Mouse (Mus musculus): ENCODE measurements around the gene P2ry2. TPM values are rescaled to one million over a fixed set of nuclear protein-coding genes. Genes with fewer than 3 reads are reported as not detected.

Gene P2ry2
- polyA plus RNA-seq, 1 experiment from 2014 or later: 2.2 TPM

DNA sequence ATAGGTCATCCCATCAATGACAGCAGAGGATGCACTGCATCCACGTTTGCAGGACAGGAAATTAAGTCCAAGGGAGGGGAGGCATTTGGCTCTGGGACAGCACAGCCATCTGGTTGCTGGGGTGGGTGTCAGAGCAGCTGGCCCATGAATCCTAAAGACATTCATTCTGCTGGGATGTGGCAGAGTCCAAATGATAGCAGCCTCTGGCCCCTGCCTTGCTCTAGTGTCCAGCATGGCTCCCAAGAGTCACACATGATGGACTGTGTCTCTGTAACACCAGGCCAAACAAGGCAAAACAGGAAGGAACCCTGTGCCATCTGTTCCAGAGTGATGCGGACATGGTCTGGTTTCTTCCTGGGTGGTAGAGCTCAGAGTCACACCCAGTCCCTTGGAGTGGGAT is 60.8 kb downstream of the P2ry2 start:
- H3K9me3 ChIP-seq (ENCODE audit: control insufficient read depth, low read length): no peaks in the 10 kb centered on the region
- H3K4me1 ChIP-seq (replicated peaks; ENCODE audit: control insufficient read depth, insufficient read depth, low read length): peaks cover 38% of the 10 kb centered on the region
- no peak overlapping the region for H3K4me3 ChIP-seq (ENCODE audit: low read depth, low read length)
- DNase-seq (ENCODE audit: low spot score): no peak
- H3K9ac ChIP-seq (ENCODE audit: low read depth, low read length): no peak overlapping the region
- no peaks in the 10 kb centered on the region for H3K36me3 ChIP-seq (ENCODE audit: control insufficient read depth, insufficient read depth, low read length)
- H3K4me2 ChIP-seq: no peak overlapping the region
- no peak overlapping the region for H3K27ac ChIP-seq (ENCODE audit: low read depth, low read length)
- no peaks in the 10 kb centered on the region for H3K27me3 ChIP-seq (replicated peaks; ENCODE audit: control insufficient read depth, insufficient read depth, low read length)
- WGBS: 58% methylated on average over 2 of the region's 2 CpGs
- no peak for ATAC-seq (replicated peaks; ENCODE audit: low FRiP score)

DNA sequence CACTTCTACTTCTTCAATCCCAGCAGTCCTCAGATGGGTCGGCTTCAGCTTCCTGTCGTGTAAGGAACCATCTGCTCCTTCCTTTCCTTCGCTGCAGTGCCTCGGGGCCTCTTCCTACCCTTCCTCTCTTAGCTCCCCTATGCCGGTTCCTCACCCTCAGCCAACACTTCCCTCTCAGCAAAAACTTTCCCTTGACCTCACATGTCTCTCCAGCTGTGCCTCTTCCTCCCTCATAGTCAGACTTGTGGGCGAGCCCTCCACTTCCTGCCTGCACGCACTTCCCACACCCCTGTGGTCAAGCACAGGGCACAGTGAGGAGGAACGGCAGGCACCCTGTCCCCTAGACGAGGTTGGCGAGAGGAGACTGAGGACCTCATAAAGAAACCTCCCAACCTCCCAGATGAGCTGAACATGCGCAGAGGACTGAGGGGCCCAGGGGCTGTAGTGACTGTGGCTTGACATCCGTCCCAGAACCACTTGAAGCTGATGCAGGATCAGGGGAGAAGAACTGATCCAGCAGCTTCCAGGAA is 62.1 kb downstream of the P2ry2 start:
- peak overlapping the region; percentile 39; the same call in 1 of the 2 replicates for H3K4me2 ChIP-seq
- peaks cover 33% of the 10 kb centered on the region for H3K4me1 ChIP-seq (replicated peaks; ENCODE audit: control insufficient read depth, insufficient read depth, low read length)
- peak overlapping the region; percentile 70; the same call in 1 of the 2 replicates for H3K27ac ChIP-seq (ENCODE audit: low read depth, low read length)
- ATAC-seq (replicated peaks; ENCODE audit: low FRiP score): peak; percentile 60
- WGBS: 31% methylated on average over 12 of the region's 12 CpGs
- no peak for DNase-seq (ENCODE audit: low spot score)
- H3K4me3 ChIP-seq (ENCODE audit: low read depth, low read length): no peak overlapping the region
- no peak overlapping the region for H3K9ac ChIP-seq (ENCODE audit: low read depth, low read length)
- H3K9me3 ChIP-seq (ENCODE audit: control insufficient read depth, low read length): no peaks in the 10 kb centered on the region
- no peaks in the 10 kb centered on the region for H3K36me3 ChIP-seq (ENCODE audit: control insufficient read depth, insufficient read depth, low read length)
- H3K27me3 ChIP-seq (replicated peaks; ENCODE audit: control insufficient read depth, insufficient read depth, low read length): no peaks in the 10 kb centered on the region

DNA sequence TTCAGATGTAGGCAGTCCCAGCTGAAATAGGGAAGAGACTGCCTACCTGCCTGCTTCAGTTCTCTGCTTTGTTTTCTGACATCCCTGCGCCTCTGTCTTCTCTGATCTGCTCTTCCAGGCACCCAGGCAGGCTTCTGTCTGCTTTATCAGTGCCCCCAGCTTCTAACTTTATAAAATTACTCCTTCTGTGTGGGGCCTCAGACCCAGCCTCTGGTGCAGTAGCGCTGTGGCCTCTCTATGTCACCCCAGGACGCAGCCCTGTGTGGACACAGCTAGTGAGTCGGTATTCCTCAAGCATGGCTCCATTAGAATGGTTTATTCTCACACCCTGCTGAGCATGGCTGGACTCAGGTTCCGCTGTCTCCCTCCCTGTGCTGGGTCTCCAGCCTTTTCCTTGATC is 62.6 kb downstream of the P2ry2 start:
- WGBS: 32% methylated on average over 5 of the region's 5 CpGs
- Histone ChIP-seq H3K9ac (ENCODE audit: low read depth, low read length) (peak overlapping the region; percentile 42), H3K9me3 (ENCODE audit: control insufficient read depth, low read length) (no peaks in the 10 kb centered on the region), H3K4me1 (replicated peaks; ENCODE audit: control insufficient read depth, insufficient read depth, low read length) (peaks cover 33% of the 10 kb centered on the region), H3K27ac (ENCODE audit: low read depth, low read length) (peak overlapping the region; percentile 70; the same call in 1 of the 2 replicates), H3K36me3 (ENCODE audit: control insufficient read depth, insufficient read depth, low read length) (no peaks in the 10 kb centered on the region), H3K4me3 (ENCODE audit: low read depth, low read length) (no peak overlapping the region), H3K27me3 (replicated peaks; ENCODE audit: control insufficient read depth, insufficient read depth, low read length) (no peaks in the 10 kb centered on the region), H3K4me2 (peak overlapping the region; percentile 39)
- ATAC-seq (replicated peaks; ENCODE audit: low FRiP score) (peak; percentile 74), DNase-seq (ENCODE audit: low spot score) (no peak)

Other genes with a start within 250 kb of the P2ry2 start
- gene Relt, start 149.4 kb downstream of the P2ry2 start, polyA plus RNA-seq (2014; fragmentation: Nextera tagmentation; extraction: Ambion mirVana): 14.6 and 17.0 TPM in 2 replicates
- gene Arhgef17, start 80.8 kb downstream of the P2ry2 start, polyA plus RNA-seq (2014; fragmentation: Nextera tagmentation; extraction: Ambion mirVana): 4.5 and 5.4 TPM in 2 replicates
- gene P2ry6, start 38.2 kb downstream of the P2ry2 start, polyA plus RNA-seq (2014; fragmentation: Nextera tagmentation; extraction: Ambion mirVana): 4.1 and 4.3 TPM in 2 replicates
- 14.2 and 14.4 TPM in 2 replicates for gene Fchsd2, start 80.0 kb upstream of the P2ry2 start, polyA plus RNA-seq (2014; fragmentation: Nextera tagmentation; extraction: Ambion mirVana)